Mouse (Mus musculus) midbrain, embryonic 10.5 days (tissue): ENCODE measurements around the gene Tubb4b. TPM values are rescaled to one million over a fixed set of nuclear protein-coding genes. Genes with fewer than 3 reads are reported as not detected.

Experiments used
- DNase-seq: peaks from one replicate; pipeline ENCODE4 v3.0.0-alpha.2; 2017; ENCODE audit warnings: low spot score
- H3K27ac ChIP-seq: fragments of 300-500 bp; sonication (generic); replicated peaks from 2 replicates; pipeline ENCODE4 v1.5.1; 2016; ENCODE audit warnings: mild to moderate bottlenecking
- H3K27me3 ChIP-seq: fragments of 300-500 bp; sonication (generic); 2 replicates; pipeline ENCODE4 v1.6.1; 2016; ENCODE audit warnings: low read depth, mild to moderate bottlenecking; ENCODE audit not compliant: poor library complexity, severe bottlenecking
- H3K36me3 ChIP-seq: fragments of 300-500 bp; sonication (generic); 2 replicates; pipeline ENCODE4 v1.6.1; 2016; ENCODE audit warnings: mild to moderate bottlenecking, moderate library complexity
- H3K4me1 ChIP-seq: fragments of 300-500 bp; sonication (generic); 2 replicates; pipeline ENCODE4 v1.6.1; 2016
- H3K4me3 ChIP-seq: fragments of 300-500 bp; sonication (generic); 2 replicates; pipeline ENCODE4 v1.5.1; 2016; ENCODE audit warnings: mild to moderate bottlenecking, moderate library complexity
- H3K9me3 ChIP-seq: fragments of 300-500 bp; sonication (generic); replicated peaks from 2 replicates; pipeline ENCODE4 v1.6.1; 2016; ENCODE audit warnings: mild to moderate bottlenecking
- WGBS: fragments of 180-500 bp; shearing (Covaris S2); methylation state at CpG from one replicate; pipeline ENCODE4 v1.1.7; 2016; 5-methylcytosine and 5-hydroxymethylcytosine counted together
- polyA plus RNA-seq: library from polyadenylated mRNA; unstranded; fragments of >200 nt; fragmentation: Nextera tagmentation; extraction: Ambion mirVana; gene quantifications from 2 replicates; pipeline ENCODE4 v1.2.1, GENCODE M21; 2016

Tubb4b gene
- polyA plus RNA-seq, 1 experiment from 2014 or later = 743 TPM

GRCm38 (mm10) chr2:25194006-25194405, 30.5 kb downstream of the Tubb4b start:
- H3K4me1 ChIP-seq = peaks cover 34% of the 10 kb centered on the region
- DNase-seq = no peak
- H3K36me3 ChIP-seq = peaks cover 11% of the 10 kb centered on the region
- H3K27ac ChIP-seq = no peak overlapping the region
- no peaks in the 10 kb centered on the region for H3K9me3 ChIP-seq
- H3K27me3 ChIP-seq = peaks cover 51% of the 10 kb centered on the region
- H3K4me3 ChIP-seq = no peak overlapping the region
- WGBS = 78% methylated on average over 5 of the region's 5 CpGs

GRCm38 (mm10) chr2:25193330-25193770, 31.2 kb downstream of the Tubb4b start:
- H3K9me3 ChIP-seq = no peaks in the 10 kb centered on the region
- no peak overlapping the region for H3K4me3 ChIP-seq
- 3% methylated on average over 6 of the region's 6 CpGs for WGBS
- H3K27me3 ChIP-seq = peaks cover 51% of the 10 kb centered on the region
- peak; percentile 86 for DNase-seq
- H3K4me1 ChIP-seq = peaks cover 34% of the 10 kb centered on the region
- H3K36me3 ChIP-seq = peaks cover 5% of the 10 kb centered on the region; the same call in 1 of the 2 replicates
- peak overlapping the region; percentile 59; the same call in 1 of the 2 replicates for H3K27ac ChIP-seq

- no peak overlapping the region for H3K27ac ChIP-seq
- no peak for DNase-seq
These were observed 36.7 kb downstream of the Tubb4b start for GRCm38 (mm10) chr2:25187841-25188240.

GRCm38 (mm10) chr2:25186575-25186930, 37.9 kb downstream of the Tubb4b start:
- DNase-seq = no peak
- 28% methylated on average over 5 of the region's 5 CpGs for WGBS
- H3K4me1 ChIP-seq = peaks cover 48% of the 10 kb centered on the region

More at GRCm38 (mm10) chr2:25187841-25188240, 36.7 kb downstream of the Tubb4b start:
- 88% methylated on average over 6 of the region's 6 CpGs for WGBS
- Histone ChIP-seq H3K4me1 (peaks cover 43% of the 10 kb centered on the region), H3K9me3 (no peaks in the 10 kb centered on the region), H3K36me3 (peaks cover 20% of the 10 kb centered on the region), H3K27me3 (peaks cover 10% of the 10 kb centered on the region; the same call in 1 of the 2 replicates), H3K4me3 (no peak overlapping the region)

GRCm38 (mm10) chr2:25185625-25186574, 38.6 kb downstream of the Tubb4b start:
- peak; percentile 96 for DNase-seq
- Histone ChIP-seq H3K4me1 (peaks cover 53% of the 10 kb centered on the region), H3K27ac (peak overlapping the region; percentile 97), H3K36me3 (peaks cover 20% of the 10 kb centered on the region), H3K27me3 (peaks cover 10% of the 10 kb centered on the region; the same call in 1 of the 2 replicates), H3K9me3 (no peaks in the 10 kb centered on the region), H3K4me3 (peak overlapping the region; percentile 90)
- 0% methylated on average over 64 of the region's 64 CpGs for WGBS

More at GRCm38 (mm10) chr2:25186575-25186930, 37.9 kb downstream of the Tubb4b start:
- H3K4me3 ChIP-seq = peak overlapping the region; percentile 90
- H3K27me3 ChIP-seq = peaks cover 10% of the 10 kb centered on the region; the same call in 1 of the 2 replicates
- peak overlapping the region; percentile 97 for H3K27ac ChIP-seq
- no peaks in the 10 kb centered on the region for H3K9me3 ChIP-seq
- peaks cover 20% of the 10 kb centered on the region for H3K36me3 ChIP-seq

- Histone ChIP-seq H3K27ac (peak overlapping the region; percentile 97), H3K36me3 (peaks cover 20% of the 10 kb centered on the region), H3K4me1 (peaks cover 66% of the 10 kb centered on the region), H3K4me3 (peak overlapping the region; percentile 90), H3K27me3 (peaks cover 17% of the 10 kb centered on the region), H3K9me3 (no peaks in the 10 kb centered on the region)
- 93% methylated on average over 7 of the region's 7 CpGs for WGBS
- DNase-seq = no peak
These were observed 40.0 kb downstream of the Tubb4b start for GRCm38 (mm10) chr2:25184496-25184895.

GRCm38 (mm10) chr2:25183336-25183735, 41.2 kb downstream of the Tubb4b start:
- Histone ChIP-seq H3K36me3 (peaks cover 20% of the 10 kb centered on the region), H3K4me3 (peak overlapping the region; percentile 90), H3K27ac (peak overlapping the region; percentile 96), H3K9me3 (no peaks in the 10 kb centered on the region), H3K4me1 (peaks cover 78% of the 10 kb centered on the region), H3K27me3 (peaks cover 28% of the 10 kb centered on the region)
- no peak for DNase-seq
- WGBS = 77% methylated on average over 2 of the region's 2 CpGs

- Histone ChIP-seq H3K27ac (peak overlapping the region; percentile 96), H3K4me1 (peaks cover 84% of the 10 kb centered on the region), H3K36me3 (peaks cover 20% of the 10 kb centered on the region), H3K9me3 (no peaks in the 10 kb centered on the region), H3K27me3 (peaks cover 34% of the 10 kb centered on the region), H3K4me3 (peak overlapping the region; percentile 90)
- DNase-seq = peak; percentile 37
- 10% methylated on average over 6 of the region's 6 CpGs for WGBS
These were observed 41.8 kb downstream of the Tubb4b start for GRCm38 (mm10) chr2:25182664-25183063.

- H3K27ac ChIP-seq = peak overlapping the region; percentile 96
- under 1% methylated on average over 17 of the region's 17 CpGs for WGBS
- peaks cover 32% of the 10 kb centered on the region for H3K27me3 ChIP-seq
- DNase-seq = peak; percentile 42
- no peaks in the 10 kb centered on the region for H3K9me3 ChIP-seq
- H3K36me3 ChIP-seq = peaks cover 20% of the 10 kb centered on the region
- H3K4me1 ChIP-seq = peaks cover 89% of the 10 kb centered on the region
- H3K4me3 ChIP-seq = peak overlapping the region; percentile 90
These were observed 42.6 kb downstream of the Tubb4b start for GRCm38 (mm10) chr2:25181891-25182397.

- under 1% methylated on average over 100 of the region's 100 CpGs for WGBS
- peaks cover 36% of the 10 kb centered on the region for H3K27me3 ChIP-seq
- DNase-seq = peak; percentile 81
- peaks cover 20% of the 10 kb centered on the region for H3K36me3 ChIP-seq
- peak overlapping the region; percentile 96 for H3K27ac ChIP-seq
- peaks cover 89% of the 10 kb centered on the region for H3K4me1 ChIP-seq
- H3K4me3 ChIP-seq = peak overlapping the region; percentile 90
- no peaks in the 10 kb centered on the region for H3K9me3 ChIP-seq
These were observed 43.3 kb downstream of the Tubb4b start for GRCm38 (mm10) chr2:25180973-25181890.

GRCm38 (mm10) chr2:25180478-25180903, 44.0 kb downstream of the Tubb4b start, which contains the start of gene Nrarp:
Gene Nrarp, plus strand, starts transcription at chr2:25180758.
- peaks cover 43% of the 10 kb centered on the region for H3K27me3 ChIP-seq
- peak within 1 kb of the TSS; percentile 90 for H3K4me3 ChIP-seq
- no peaks in the 10 kb centered on the region for H3K9me3 ChIP-seq
- peaks cover 89% of the 10 kb centered on the region for H3K4me1 ChIP-seq
- peak; percentile 98 for DNase-seq
- H3K27ac ChIP-seq = peak within 1 kb of the TSS; percentile 96
- peaks cover 20% of the 10 kb centered on the region for H3K36me3 ChIP-seq
- under 1% methylated on average over 35 of the region's 35 CpGs for WGBS
